Mouse (Mus musculus): ENCODE measurements at regions not wholly inside any gene's neighbourhood (a gene's known extent, or its start where the extent isn't known, plus 50 kb on each side); places are given as distances from the start of the nearest gene placed in this dataset.
"Not testable (repeated sequence)": the region's sequence is repeated elsewhere in the genome, so short reads cannot be mapped to it uniquely, and the experiment has no call there.

DNA sequence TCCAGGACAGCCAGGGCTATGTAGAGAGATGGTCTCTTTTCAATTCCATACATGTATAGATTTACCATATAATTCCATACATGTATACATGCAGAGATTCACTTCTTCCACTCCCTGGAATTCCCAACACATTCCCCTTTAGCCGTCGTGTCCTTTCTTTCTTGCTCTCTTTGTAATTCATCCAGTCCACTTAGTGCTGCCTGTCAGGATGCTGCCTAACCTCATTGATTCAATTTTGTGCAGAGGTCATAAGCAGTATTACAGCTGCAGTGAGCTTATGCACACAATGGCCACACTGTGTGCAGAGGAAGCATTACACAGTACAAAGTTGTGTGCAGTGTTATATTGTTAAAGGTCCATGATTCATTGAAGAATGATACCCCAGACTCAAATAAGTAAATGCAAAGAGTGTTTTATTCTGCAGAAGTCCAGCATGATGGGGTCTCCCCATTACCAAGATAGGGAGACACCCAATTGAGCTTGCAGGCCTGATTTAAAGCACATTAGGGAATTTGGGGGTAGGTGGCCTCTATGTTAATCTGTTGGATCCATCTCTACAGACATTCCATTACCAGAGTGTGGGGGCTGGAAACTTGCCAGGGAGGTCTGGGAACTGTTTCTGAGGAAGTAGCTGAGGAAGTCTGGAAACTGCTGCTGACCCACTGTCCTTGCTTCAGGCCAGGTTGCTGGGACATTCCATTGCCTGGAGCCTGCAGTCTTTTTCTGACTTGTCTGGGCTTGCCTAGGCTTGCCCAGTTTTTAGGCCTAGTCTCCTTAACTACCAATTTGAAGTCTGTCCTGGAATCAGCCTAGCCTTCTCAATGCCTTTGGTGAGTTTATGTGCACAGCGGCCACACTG is 72.8 kb downstream of the Fam161a start:
- DNase-seq (ENCODE audit: low read depth) = no peak

- no peak for DNase-seq (ENCODE audit: low read depth)
Observed at GRCm38 (mm10) chr11:23081616-23082015, 74.3 kb downstream of the Fam161a start.

DNA sequence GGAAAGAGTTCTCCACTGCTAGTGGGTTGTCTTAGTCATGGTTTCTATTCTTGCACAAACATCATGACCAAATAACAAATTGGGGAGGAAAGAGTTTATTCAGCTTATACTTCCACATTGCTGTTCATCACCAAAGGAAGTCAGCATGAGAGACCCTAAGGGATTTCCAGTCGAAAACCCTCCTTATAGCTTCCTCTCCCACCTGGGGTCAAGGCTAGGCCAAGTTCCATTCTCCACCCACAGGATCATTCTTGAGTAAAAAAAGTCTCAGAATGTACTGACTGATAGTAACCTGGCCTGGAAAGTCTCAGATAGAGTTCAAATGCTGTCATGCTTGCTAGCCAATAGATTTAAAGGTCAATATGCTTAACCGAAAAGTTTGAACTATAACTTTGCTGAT is 76.5 kb downstream of the Fam161a start:
- not testable (repeated sequence) for DNase-seq (ENCODE audit: low read depth)

DNA sequence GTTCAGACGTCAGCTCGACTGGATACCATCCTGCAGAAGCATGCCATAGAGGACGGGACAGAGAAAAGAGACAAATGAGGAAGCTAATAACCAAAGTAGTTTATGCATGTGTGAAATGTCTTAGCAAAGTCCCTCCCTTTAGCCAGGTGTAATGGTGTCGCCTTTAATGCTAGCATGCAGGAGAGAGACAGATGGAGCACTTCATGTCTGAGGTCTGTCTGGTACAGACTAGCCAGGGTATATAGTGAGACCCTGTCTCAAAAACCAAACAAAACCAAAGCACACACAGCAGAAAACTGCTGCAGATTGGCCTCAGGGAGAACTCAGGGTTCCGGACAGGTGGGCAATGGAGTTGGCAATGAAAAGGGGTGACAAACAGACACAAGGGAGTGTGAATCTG is 88.0 kb downstream of the Fam161a start:
- DNase-seq (ENCODE audit: low read depth) = no peak

- DNase-seq (ENCODE audit: low read depth) = not testable (repeated sequence)
Observed at GRCm38 (mm10) chr11:23095723-23096122, 88.4 kb downstream of the Fam161a start.

DNA sequence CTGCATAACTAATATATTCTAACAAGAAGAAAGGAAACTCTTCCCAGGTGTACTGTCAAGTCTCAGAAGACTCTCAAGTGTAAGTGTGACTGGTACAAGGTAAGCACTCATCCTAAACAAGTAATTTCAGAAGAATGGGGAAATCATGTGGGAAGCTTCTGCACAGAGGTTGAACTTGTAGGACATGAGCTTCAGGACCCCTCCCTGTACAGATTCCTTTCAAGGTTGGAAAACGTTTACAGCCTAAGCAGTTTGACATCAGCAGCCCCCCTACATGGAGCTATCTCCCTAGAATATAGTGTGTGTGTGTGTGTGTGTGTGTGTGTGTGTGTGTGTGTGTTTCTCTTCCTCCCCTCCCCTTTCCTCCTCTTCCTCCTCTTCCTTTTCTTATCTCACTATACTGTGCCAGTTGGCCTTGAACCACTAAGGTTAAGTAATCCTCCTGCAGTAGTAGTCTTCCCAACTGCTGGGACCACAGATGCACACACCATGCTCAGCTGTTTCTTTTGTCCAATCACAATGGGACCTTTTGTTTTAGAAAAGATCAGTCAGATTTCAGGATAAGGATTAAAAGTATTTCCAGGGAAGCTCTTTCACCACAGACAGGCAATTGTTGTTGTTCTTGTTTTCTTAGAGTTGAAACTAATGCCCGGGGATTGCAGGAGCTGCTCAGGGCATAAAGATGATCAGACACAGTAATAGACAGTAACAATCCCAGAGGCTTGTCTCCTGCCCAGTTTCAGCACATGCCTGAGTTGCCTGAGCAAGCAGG is 89.3 kb downstream of the Fam161a start:
- no peak for DNase-seq (ENCODE audit: low read depth)

DNA sequence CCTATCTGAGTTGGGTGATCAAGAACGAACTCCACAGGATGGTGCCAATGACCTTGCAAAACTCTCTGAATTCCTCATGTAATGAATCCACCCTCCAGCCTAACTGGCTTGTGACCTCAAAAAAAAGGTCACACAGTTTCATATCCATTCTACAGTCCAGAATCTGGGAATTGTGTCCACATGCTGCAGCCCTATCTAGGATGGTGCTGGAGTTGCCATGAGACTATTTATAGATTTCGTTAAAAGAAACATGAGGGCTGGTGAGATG is 89.8 kb downstream of the Fam161a start:
- DNase-seq (ENCODE audit: low read depth) = no peak

DNA sequence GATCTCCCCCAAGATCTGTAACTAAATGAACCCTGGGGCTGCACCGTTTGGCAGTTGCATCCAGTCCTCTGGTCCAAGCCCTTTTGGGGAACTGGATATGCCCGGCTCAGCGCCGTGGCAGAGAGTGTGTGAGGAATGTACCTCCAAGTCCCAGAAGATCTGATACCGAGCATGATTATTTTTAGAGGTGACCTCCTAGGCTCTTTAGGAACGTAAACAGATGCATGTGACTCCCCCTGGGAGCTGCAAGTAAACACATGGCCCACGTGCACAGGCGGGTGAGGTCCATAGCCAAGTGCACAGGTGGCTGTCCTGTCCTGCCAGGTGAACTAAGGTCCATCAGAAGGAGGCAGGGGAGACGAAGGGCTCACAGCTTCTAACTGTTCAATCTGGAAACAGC is 107.3 kb downstream of the Fam161a start:
- no peak for DNase-seq (ENCODE audit: low read depth)

- DNase-seq (ENCODE audit: low read depth) = no peak
Observed at GRCm38 (mm10) chr11:23120533-23121210, 113.3 kb downstream of the Fam161a start.

DNA sequence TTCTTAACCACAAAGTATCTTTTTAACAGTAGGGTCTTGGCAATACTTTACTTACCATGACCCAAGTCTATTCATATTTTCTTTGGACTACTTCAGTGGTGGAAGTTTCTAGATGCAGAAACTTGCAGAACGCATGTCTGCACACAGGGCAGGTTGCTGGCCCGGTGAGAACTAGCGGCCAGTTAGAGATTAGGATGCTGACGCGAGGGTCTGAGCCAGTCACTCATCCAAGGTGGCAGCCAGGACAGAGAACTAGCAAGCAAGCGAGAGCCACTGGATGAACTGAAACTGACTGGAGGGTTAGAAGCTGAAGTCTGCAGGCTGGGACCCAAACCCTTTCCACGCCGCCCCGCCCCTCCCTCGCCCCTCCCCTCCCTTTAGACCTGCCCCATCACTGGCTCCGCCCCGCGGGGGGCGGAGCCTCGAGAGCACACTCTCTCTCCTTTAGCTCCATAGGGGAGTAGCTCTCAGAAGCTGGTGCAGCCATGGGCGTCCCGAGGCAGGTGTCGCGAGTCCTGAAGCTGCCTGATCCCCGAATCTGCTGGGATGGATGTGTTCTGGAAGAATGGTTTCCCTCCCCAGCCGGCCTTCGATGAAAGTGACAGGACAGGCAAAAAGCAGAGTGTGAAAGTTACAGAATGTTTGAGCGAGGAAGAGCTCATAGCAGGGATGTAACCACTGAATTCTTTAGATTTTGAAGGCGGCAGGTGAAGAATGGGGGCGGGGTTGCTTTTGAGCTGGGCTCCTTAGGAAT is 117.0 kb downstream of the Fam161a start:
- DNase-seq (ENCODE audit: low read depth) = peak; percentile 56

DNA sequence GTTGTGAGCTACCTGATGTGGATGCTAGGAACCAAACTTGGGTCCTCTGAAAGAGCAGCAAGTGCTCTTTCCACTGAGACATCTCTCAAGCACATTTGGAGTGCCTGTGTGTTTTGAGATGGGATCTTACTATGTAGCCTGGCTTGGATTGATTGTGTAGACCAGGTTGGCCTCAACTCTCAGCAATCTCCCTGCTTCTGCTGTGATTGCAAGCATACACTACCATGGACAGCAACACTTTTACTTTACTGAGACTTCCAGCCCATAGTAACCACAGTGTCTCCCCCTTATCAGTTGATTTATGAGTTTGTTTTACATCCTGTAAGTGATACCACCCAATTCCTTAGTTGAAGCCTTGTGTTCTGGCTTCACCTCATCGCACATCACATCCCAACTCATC is 123.8 kb downstream of the Fam161a start:
- no peak for DNase-seq (ENCODE audit: low read depth)

- DNase-seq (ENCODE audit: low read depth) = no peak
Observed at GRCm38 (mm10) chr11:23131632-23132031, 124.2 kb upstream of the Xpo1 start.

- no peak for DNase-seq (ENCODE audit: low read depth)
Observed at GRCm38 (mm10) chr11:23140429-23141099, 115.3 kb upstream of the Xpo1 start.

DNA sequence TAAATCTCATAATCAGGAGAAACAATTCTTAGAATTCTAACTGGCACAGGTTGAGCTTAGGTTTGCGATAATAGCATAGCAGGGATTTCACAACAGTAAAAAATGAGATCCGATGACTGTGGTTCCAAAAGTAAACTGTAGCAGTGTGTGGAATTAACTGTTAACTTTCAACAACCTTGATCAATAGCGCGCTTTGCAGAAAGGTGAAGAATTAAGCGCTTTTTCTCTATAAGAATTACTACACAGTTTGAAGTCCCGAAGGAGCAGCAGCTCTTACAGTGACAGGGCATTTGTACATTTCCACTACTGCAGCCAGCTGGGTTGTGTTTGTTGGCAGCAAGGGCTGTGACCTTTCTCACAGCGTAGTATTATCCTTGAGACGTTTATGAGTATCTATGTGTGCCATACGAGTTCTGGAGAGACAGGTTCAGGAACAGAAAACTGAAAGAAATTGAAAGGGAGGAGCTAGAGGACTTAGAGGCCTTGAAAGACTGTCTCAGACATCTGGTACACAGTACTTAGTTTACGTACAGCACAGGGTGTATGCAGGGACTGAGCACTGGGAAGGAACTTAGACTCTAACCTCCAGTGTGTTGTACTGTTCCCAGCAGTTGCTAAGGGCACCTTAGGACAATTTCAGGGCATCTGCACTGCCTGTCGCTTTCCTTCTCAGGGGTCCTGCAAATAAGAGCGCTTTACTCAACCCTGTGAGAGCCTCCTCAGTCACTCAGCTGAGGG is 114.6 kb upstream of the Xpo1 start:
- DNase-seq (ENCODE audit: low read depth) = no peak

GRCm38 (mm10) chr11:23148048-23148596 is 107.7 kb upstream of the Xpo1 start:
- DNase-seq (ENCODE audit: low read depth) = no peak

- DNase-seq (ENCODE audit: low read depth) = peak; percentile 50
Observed at GRCm38 (mm10) chr11:23149556-23150244, 106.1 kb upstream of the Xpo1 start.

- DNase-seq (ENCODE audit: low read depth) = no peak
Observed at GRCm38 (mm10) chr11:23154851-23155250, 101.0 kb upstream of the Xpo1 start.

DNA sequence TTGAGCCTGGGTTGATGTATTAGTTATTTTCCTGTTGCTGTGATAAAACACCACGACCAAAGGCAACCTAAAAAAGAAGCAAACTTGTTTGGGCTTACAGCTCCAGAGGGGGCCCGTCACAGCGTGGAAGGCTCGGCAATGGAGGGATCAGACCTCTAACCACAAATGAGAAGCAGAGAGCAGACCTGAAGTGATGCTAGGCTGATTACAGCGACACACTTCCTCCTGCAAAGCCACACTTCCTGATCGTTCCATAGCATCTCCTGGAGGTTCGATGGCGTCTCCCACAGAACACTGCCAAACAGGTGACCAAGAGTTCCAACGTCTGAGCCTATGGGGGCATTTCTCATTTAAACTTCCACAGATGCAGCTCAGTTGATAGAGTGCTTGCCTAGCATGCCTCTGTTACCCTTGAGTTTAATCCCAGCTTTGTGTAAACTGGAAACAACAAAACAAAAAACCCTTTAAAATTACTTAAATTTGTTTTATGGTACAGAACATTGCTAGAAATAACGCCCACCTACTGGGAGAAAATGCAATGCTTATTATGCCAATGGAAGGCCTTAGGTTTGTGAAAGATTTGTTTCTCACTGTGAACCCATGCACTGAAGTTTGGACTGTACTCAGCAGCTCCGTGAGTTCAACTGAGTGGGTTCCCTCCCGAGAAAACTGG is 87.2 kb upstream of the Xpo1 start:
- no peak for DNase-seq (ENCODE audit: low read depth)

- peak; percentile 20 for DNase-seq (ENCODE audit: low read depth)
Observed at GRCm38 (mm10) chr11:23169742-23170428, 86.0 kb upstream of the Xpo1 start.

Measured in c-Kit-positive CD71-negative TER-119-negative erythroid progenitor cells, embryonic 14.5 days (primary cell).